Mouse (Mus musculus): Measurements from ENCODE around the gene Rbms3. TPM values are rescaled to one million over a fixed set of nuclear protein-coding genes. Genes with fewer than 3 reads are reported as not detected.

Gene Rbms3
- polyA plus RNA-seq, 1 experiment from 2014 or later = 43.1 TPM

- ATAC-seq = no peak
These were observed 75.4 kb downstream of the Rbms3 start for GRCm38 (mm10) chr9:117554356-117554755.

GRCm38 (mm10) chr9:117529281-117529680 lies 100.4 kb downstream of the Rbms3 start:
- H3K9ac ChIP-seq (ENCODE audit: low read depth, low read length) = no peak overlapping the region
- WGBS = 80% methylated on average over 2 of the region's 2 CpGs
- no peak overlapping the region for H3K27ac ChIP-seq (ENCODE audit: low read length)
- no peaks in the 10 kb centered on the region for H3K4me1 ChIP-seq (ENCODE audit: control insufficient read depth, insufficient read depth, low read length)
- H3K4me3 ChIP-seq (ENCODE audit: low read length) = no peak overlapping the region
- no peaks in the 10 kb centered on the region for H3K27me3 ChIP-seq (replicated peaks; ENCODE audit: control insufficient read depth, insufficient read depth, low read length)
- no peak overlapping the region for H3K4me2 ChIP-seq (ENCODE audit: low read depth, low read length)
- H3K9me3 ChIP-seq (ENCODE audit: control insufficient read depth, low read length) = no peaks in the 10 kb centered on the region
- ATAC-seq = no peak
- no peaks in the 10 kb centered on the region for H3K36me3 ChIP-seq (ENCODE audit: control insufficient read depth, insufficient read depth, low read length)

More at GRCm38 (mm10) chr9:117554356-117554755, 75.4 kb downstream of the Rbms3 start:
- no peak overlapping the region for H3K4me2 ChIP-seq (ENCODE audit: low read depth, low read length)
- no peaks in the 10 kb centered on the region for H3K9me3 ChIP-seq (ENCODE audit: control insufficient read depth, low read length)
- H3K9ac ChIP-seq (ENCODE audit: low read depth, low read length) = no peak overlapping the region
- H3K36me3 ChIP-seq (ENCODE audit: control insufficient read depth, insufficient read depth, low read length) = no peaks in the 10 kb centered on the region
- no peaks in the 10 kb centered on the region; the same call in 1 of the 2 replicates for H3K4me1 ChIP-seq (ENCODE audit: control insufficient read depth, insufficient read depth, low read length)
- H3K27ac ChIP-seq (ENCODE audit: low read length) = no peak overlapping the region
- H3K4me3 ChIP-seq (ENCODE audit: low read length) = no peak overlapping the region
- H3K27me3 ChIP-seq (replicated peaks; ENCODE audit: control insufficient read depth, insufficient read depth, low read length) = no peaks in the 10 kb centered on the region

- H3K4me3 ChIP-seq (ENCODE audit: low read length) = no peak overlapping the region
- no peaks in the 10 kb centered on the region for H3K36me3 ChIP-seq (ENCODE audit: control insufficient read depth, insufficient read depth, low read length)
- H3K9ac ChIP-seq (ENCODE audit: low read depth, low read length) = no peak overlapping the region
- H3K4me2 ChIP-seq (ENCODE audit: low read depth, low read length) = no peak overlapping the region
- no peaks in the 10 kb centered on the region for H3K9me3 ChIP-seq (ENCODE audit: control insufficient read depth, low read length)
- H3K27me3 ChIP-seq (replicated peaks; ENCODE audit: control insufficient read depth, insufficient read depth, low read length) = no peaks in the 10 kb centered on the region
- 72% methylated on average over 11 of the region's 11 CpGs for WGBS
- H3K27ac ChIP-seq (ENCODE audit: low read length) = no peak overlapping the region
- no peaks in the 10 kb centered on the region for H3K4me1 ChIP-seq (ENCODE audit: control insufficient read depth, insufficient read depth, low read length)
- ATAC-seq = no peak
These were observed 120.8 kb downstream of the Rbms3 start for GRCm38 (mm10) chr9:117508941-117509340.

GRCm38 (mm10) chr9:117491866-117492265 lies 137.8 kb downstream of the Rbms3 start:
- whole genome bisulfite sequencing = 78% methylated on average over 2 of the region's 2 CpGs
- ATAC-seq = no peak

GRCm38 (mm10) chr9:117484396-117484795 lies 145.3 kb downstream of the Rbms3 start:
- H3K9ac ChIP-seq (ENCODE audit: low read depth, low read length) = no peak overlapping the region
- H3K4me2 ChIP-seq (ENCODE audit: low read depth, low read length) = no peak overlapping the region

More at GRCm38 (mm10) chr9:117491866-117492265, 137.8 kb downstream of the Rbms3 start:
- Histone ChIP-seq H3K4me2 (ENCODE audit: low read depth, low read length) (no peak overlapping the region), H3K27ac (ENCODE audit: low read length) (no peak overlapping the region), H3K36me3 (ENCODE audit: control insufficient read depth, insufficient read depth, low read length) (no peaks in the 10 kb centered on the region), H3K4me1 (ENCODE audit: control insufficient read depth, insufficient read depth, low read length) (no peaks in the 10 kb centered on the region), H3K9me3 (ENCODE audit: control insufficient read depth, low read length) (no peaks in the 10 kb centered on the region), H3K4me3 (ENCODE audit: low read length) (no peak overlapping the region), H3K27me3 (replicated peaks; ENCODE audit: control insufficient read depth, insufficient read depth, low read length) (no peaks in the 10 kb centered on the region), H3K9ac (ENCODE audit: low read depth, low read length) (no peak overlapping the region)

GRCm38 (mm10) chr9:117476753-117477152 lies 153.0 kb downstream of the Rbms3 start:
- H3K27ac ChIP-seq (ENCODE audit: low read length) = no peak overlapping the region
- no peak overlapping the region for H3K9ac ChIP-seq (ENCODE audit: low read depth, low read length)
- H3K36me3 ChIP-seq (ENCODE audit: control insufficient read depth, insufficient read depth, low read length) = no peaks in the 10 kb centered on the region
- H3K4me1 ChIP-seq (ENCODE audit: control insufficient read depth, insufficient read depth, low read length) = 0 out of 2 replicates have a peak, but pooled peaks cover 2% of the 10 kb centered on the region
- no peak for ATAC-seq
- 58% methylated on average over 13 of the region's 13 CpGs for WGBS
- H3K4me3 ChIP-seq (ENCODE audit: low read length) = no peak overlapping the region
- H3K27me3 ChIP-seq (replicated peaks; ENCODE audit: control insufficient read depth, insufficient read depth, low read length) = no peaks in the 10 kb centered on the region
- H3K9me3 ChIP-seq (ENCODE audit: control insufficient read depth, low read length) = no peaks in the 10 kb centered on the region
- no peak overlapping the region for H3K4me2 ChIP-seq (ENCODE audit: low read depth, low read length)

More at GRCm38 (mm10) chr9:117484396-117484795, 145.3 kb downstream of the Rbms3 start:
- Histone ChIP-seq H3K9me3 (ENCODE audit: control insufficient read depth, low read length) (no peaks in the 10 kb centered on the region), H3K4me3 (ENCODE audit: low read length) (no peak overlapping the region), H3K4me1 (ENCODE audit: control insufficient read depth, insufficient read depth, low read length) (no peaks in the 10 kb centered on the region), H3K27me3 (replicated peaks; ENCODE audit: control insufficient read depth, insufficient read depth, low read length) (no peaks in the 10 kb centered on the region), H3K27ac (ENCODE audit: low read length) (no peak overlapping the region), H3K36me3 (ENCODE audit: control insufficient read depth, insufficient read depth, low read length) (no peaks in the 10 kb centered on the region)
- ATAC-seq = no peak
- WGBS = 87% methylated on average over 5 of the region's 5 CpGs

GRCm38 (mm10) chr9:117452816-117453215 lies 176.9 kb downstream of the Rbms3 start:
- Histone ChIP-seq H3K4me1 (ENCODE audit: control insufficient read depth, insufficient read depth, low read length) (no peaks in the 10 kb centered on the region), H3K4me3 (ENCODE audit: low read length) (no peak overlapping the region), H3K9me3 (ENCODE audit: control insufficient read depth, low read length) (no peaks in the 10 kb centered on the region), H3K27me3 (replicated peaks; ENCODE audit: control insufficient read depth, insufficient read depth, low read length) (no peaks in the 10 kb centered on the region), H3K36me3 (ENCODE audit: control insufficient read depth, insufficient read depth, low read length) (no peaks in the 10 kb centered on the region), H3K4me2 (ENCODE audit: low read depth, low read length) (no peak overlapping the region), H3K9ac (ENCODE audit: low read depth, low read length) (no peak overlapping the region), H3K27ac (ENCODE audit: low read length) (no peak overlapping the region)
- WGBS = 80% methylated on average over 10 of the region's 10 CpGs
- ATAC-seq = no peak

- no peak for ATAC-seq
- H3K4me3 ChIP-seq (ENCODE audit: low read length) = no peak overlapping the region
- H3K27me3 ChIP-seq (replicated peaks; ENCODE audit: control insufficient read depth, insufficient read depth, low read length) = no peaks in the 10 kb centered on the region
- no peak overlapping the region for H3K4me2 ChIP-seq (ENCODE audit: low read depth, low read length)
- H3K27ac ChIP-seq (ENCODE audit: low read length) = no peak overlapping the region
- no peaks in the 10 kb centered on the region for H3K9me3 ChIP-seq (ENCODE audit: control insufficient read depth, low read length)
- no peak overlapping the region for H3K9ac ChIP-seq (ENCODE audit: low read depth, low read length)
- 0 out of 2 replicates have a peak, but pooled peaks cover 3% of the 10 kb centered on the region for H3K4me1 ChIP-seq (ENCODE audit: control insufficient read depth, insufficient read depth, low read length)
- no peaks in the 10 kb centered on the region for H3K36me3 ChIP-seq (ENCODE audit: control insufficient read depth, insufficient read depth, low read length)
- WGBS = 57% methylated on average over 7 of the region's 7 CpGs
These were observed 187.1 kb downstream of the Rbms3 start for GRCm38 (mm10) chr9:117442611-117443010.

GRCm38 (mm10) chr9:117435856-117436255 lies 193.9 kb downstream of the Rbms3 start:
- no peaks in the 10 kb centered on the region for H3K9me3 ChIP-seq (ENCODE audit: control insufficient read depth, low read length)
- no peaks in the 10 kb centered on the region for H3K36me3 ChIP-seq (ENCODE audit: control insufficient read depth, insufficient read depth, low read length)
- no peak overlapping the region for H3K27ac ChIP-seq (ENCODE audit: low read length)
- H3K4me3 ChIP-seq (ENCODE audit: low read length) = no peak overlapping the region
- no peak overlapping the region for H3K9ac ChIP-seq (ENCODE audit: low read depth, low read length)
- H3K4me1 ChIP-seq (ENCODE audit: control insufficient read depth, insufficient read depth, low read length) = no peaks in the 10 kb centered on the region
- H3K27me3 ChIP-seq (replicated peaks; ENCODE audit: control insufficient read depth, insufficient read depth, low read length) = no peaks in the 10 kb centered on the region
- no peak overlapping the region for H3K4me2 ChIP-seq (ENCODE audit: low read depth, low read length)
- 53% methylated on average over 2 of the region's 2 CpGs for WGBS
- no peak for ATAC-seq

GRCm38 (mm10) chr9:117430670-117431069 lies 199.0 kb downstream of the Rbms3 start:
- Histone ChIP-seq H3K4me3 (ENCODE audit: low read length) (no peak overlapping the region), H3K9ac (ENCODE audit: low read depth, low read length) (no peak overlapping the region), H3K27ac (ENCODE audit: low read length) (no peak overlapping the region), H3K9me3 (ENCODE audit: control insufficient read depth, low read length) (no peaks in the 10 kb centered on the region), H3K36me3 (ENCODE audit: control insufficient read depth, insufficient read depth, low read length) (no peaks in the 10 kb centered on the region), H3K27me3 (replicated peaks; ENCODE audit: control insufficient read depth, insufficient read depth, low read length) (no peaks in the 10 kb centered on the region), H3K4me2 (ENCODE audit: low read depth, low read length) (no peak overlapping the region), H3K4me1 (ENCODE audit: control insufficient read depth, insufficient read depth, low read length) (no peaks in the 10 kb centered on the region)
- 100% methylated on average over 2 of the region's 2 CpGs for WGBS
- no peak for ATAC-seq
